Mouse (Mus musculus) embryonic facial prominence, embryonic 13.5 days (tissue): Measurements from ENCODE around the gene Ttc23. TPM values are rescaled to one million over a fixed set of nuclear protein-coding genes. Genes with fewer than 3 reads are reported as not detected.

Experiments used
- ATAC-seq: fragments of 200-750 bp; cut with Nextera tagmentation; 2 replicates; pipeline ENCODE4 v1.8.0; 2017; ENCODE audit warnings: low read depth; ENCODE audit not compliant: insufficient number of reproducible peaks, insufficient read depth, low FRiP score, low TSS enrichment
- H3K27ac ChIP-seq: fragments of 300-500 bp; sonication (generic); 2 replicates; pipeline ENCODE4 v1.5.1; 2015; ENCODE audit warnings: moderate library complexity, mild to moderate bottlenecking, inconsistent platforms
- H3K27me3 ChIP-seq: fragments of 300-500 bp; sonication (generic); 2 replicates; pipeline ENCODE4 v1.6.1; 2015; ENCODE audit warnings: mild to moderate bottlenecking, inconsistent platforms
- H3K36me3 ChIP-seq: fragments of 300-500 bp; sonication (generic); 2 replicates; pipeline ENCODE4 v1.6.1; 2015; ENCODE audit warnings: mild to moderate bottlenecking, inconsistent platforms
- H3K4me1 ChIP-seq: fragments of 300-500 bp; sonication (generic); 2 replicates; pipeline ENCODE4 v1.6.1; 2015; ENCODE audit warnings: inconsistent platforms
- H3K4me2 ChIP-seq: fragments of 300-500 bp; sonication (generic); 2 replicates; pipeline ENCODE4 v1.6.1; 2015; ENCODE audit warnings: moderate library complexity, mild to moderate bottlenecking, inconsistent platforms
- H3K4me3 ChIP-seq: fragments of 300-500 bp; sonication (generic); 2 replicates; pipeline ENCODE4 v1.5.1; 2015; ENCODE audit warnings: mild to moderate bottlenecking, inconsistent platforms
- H3K9ac ChIP-seq: fragments of 300-500 bp; sonication (generic); 2 replicates; pipeline ENCODE4 v1.6.1; 2015; ENCODE audit warnings: mild to moderate bottlenecking, inconsistent platforms
- H3K9me3 ChIP-seq: fragments of 300-500 bp; sonication (generic); 2 replicates; pipeline ENCODE4 v1.6.1; 2016; ENCODE audit warnings: inconsistent platforms
- WGBS: fragments of 180-500 bp; shearing (Covaris S2); methylation state at CpG from one replicate; pipeline ENCODE4 v1.1.7; 2015; ENCODE audit warnings: mixed read lengths; 5-methylcytosine and 5-hydroxymethylcytosine counted together
- polyA plus RNA-seq: library from polyadenylated mRNA; unstranded; fragments of >200 nt; fragmentation: Nextera tagmentation; extraction: Ambion mirVana; gene quantifications from 2 replicates; pipeline ENCODE4 v1.2.1, GENCODE M21; 2015

Ttc23 gene
- 44.9 and 45.3 TPM in 2 replicates for polyA plus RNA-seq

DNA sequence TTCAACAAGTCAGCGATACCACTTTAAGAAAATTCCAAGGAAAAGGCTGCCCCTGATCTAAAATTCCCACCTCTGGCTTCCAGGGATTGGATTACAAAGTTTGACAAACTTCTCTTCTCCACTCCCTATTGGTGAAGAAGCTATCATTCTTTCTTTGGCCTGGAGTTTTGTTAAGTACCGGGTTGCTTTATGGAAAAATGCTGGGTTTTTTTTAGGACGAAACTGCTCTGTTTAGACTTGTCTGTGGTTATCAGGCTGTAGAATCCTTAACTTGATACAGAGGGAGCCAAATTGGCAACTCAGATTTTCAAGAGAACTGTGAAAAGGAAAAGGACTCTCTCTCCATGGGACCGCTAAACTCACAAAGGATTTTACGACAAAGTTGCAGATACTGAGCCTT, at the start of gene Ttc23:
Ttc23 (plus strand) TSS at position 134 of the 400 bp plus-strand sequence.
- Histone ChIP-seq H3K9ac (peak within 1 kb of the TSS; percentile 94), H3K4me3 (peak within 1 kb of the TSS; percentile 80), H3K27me3 (no peaks in the 10 kb centered on the region), H3K9me3 (no peaks in the 10 kb centered on the region), H3K4me1 (peaks cover 52% of the 10 kb centered on the region), H3K27ac (peak within 1 kb of the TSS; percentile 95), H3K36me3 (no peaks in the 10 kb centered on the region), H3K4me2 (peak within 1 kb of the TSS; percentile 72)
- WGBS: 2% methylated on average over 5 of the region's 5 CpGs
- ATAC-seq: no peak

DNA sequence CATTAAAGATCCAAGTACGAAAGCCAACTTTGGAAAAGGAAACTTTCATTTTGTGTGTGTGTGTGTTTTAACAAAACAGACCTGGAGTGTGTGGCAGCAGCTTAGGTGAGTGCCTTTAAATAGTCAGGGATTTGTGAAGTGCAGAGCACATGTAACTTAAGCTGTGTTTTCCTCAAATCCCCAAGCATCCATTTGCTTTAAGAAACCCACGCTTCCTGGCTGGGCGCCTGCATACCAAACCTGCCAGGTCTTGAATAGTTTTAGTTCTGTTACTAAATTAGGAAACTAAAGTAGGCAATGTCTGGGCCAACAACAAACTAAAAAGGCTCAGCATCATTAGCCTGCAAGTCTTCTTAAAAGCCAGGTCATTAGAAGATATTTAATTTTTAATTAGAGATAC, 49.2 kb upstream of the Ttc23 start:
- ATAC-seq: no peak
- WGBS: 48% methylated on average over 3 of the region's 3 CpGs
- H3K9ac ChIP-seq: no peak overlapping the region
- peak overlapping the region; percentile 61 for H3K27ac ChIP-seq
- H3K4me2 ChIP-seq: no peak overlapping the region
- peaks cover 5% of the 10 kb centered on the region; the same call in 1 of the 2 replicates for H3K36me3 ChIP-seq
- peaks cover 15% of the 10 kb centered on the region for H3K4me1 ChIP-seq
- H3K4me3 ChIP-seq: no peak overlapping the region
- no peaks in the 10 kb centered on the region for H3K9me3 ChIP-seq
- no peaks in the 10 kb centered on the region for H3K27me3 ChIP-seq

DNA sequence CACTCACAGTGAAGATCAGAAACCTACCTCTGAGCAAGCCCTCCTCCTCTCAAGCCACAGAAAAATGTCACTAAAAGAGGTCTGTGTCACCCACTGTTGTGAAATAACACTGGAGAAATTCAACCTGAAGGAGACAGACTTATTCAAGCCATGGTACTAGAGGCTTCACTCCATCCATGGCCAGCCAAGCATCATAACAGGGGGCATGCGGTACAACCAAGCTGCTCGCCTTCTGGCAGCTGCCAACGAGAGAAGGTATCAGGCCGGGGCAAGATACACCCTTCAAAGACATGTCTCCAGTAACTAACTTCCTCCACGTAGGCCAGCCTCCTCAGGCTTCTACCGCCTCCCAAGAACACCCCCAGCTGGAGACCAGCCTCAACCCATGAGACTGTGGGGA, 42.1 kb upstream of the Ttc23 start:
- ATAC-seq: no peak
- H3K4me2 ChIP-seq: peak overlapping the region; percentile 16; the same call in 1 of the 2 replicates
- 62% methylated on average over 6 of the region's 6 CpGs for WGBS

DNA sequence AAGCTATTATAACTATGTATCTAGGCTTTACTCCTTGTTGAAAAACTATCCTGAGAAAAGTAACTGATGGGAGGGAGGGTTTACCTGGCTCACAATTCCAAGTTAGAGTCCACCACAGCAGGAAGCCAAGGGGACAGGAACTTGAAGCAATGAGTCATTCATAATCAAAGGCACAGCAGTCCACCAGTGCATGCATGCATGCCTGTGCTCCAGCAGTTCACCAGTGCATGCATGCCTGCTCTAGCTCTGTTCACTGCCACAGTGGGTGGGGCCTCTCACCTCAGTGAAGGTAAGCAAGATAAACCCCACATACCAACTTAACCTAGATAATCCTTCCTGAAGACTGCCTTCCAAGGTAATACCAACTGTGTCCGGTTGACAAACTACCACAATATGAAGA, 41.0 kb upstream of the Ttc23 start:
- WGBS: 67% methylated on average over 1 of the region's 1 CpGs
- H3K27ac ChIP-seq: 0 out of 2 replicates have a peak overlapping the region, but pooled peaks have one; percentile 5
- no peaks in the 10 kb centered on the region for H3K36me3 ChIP-seq
- H3K4me1 ChIP-seq: peaks cover 28% of the 10 kb centered on the region
- ATAC-seq: no peak
- no peaks in the 10 kb centered on the region for H3K9me3 ChIP-seq
- no peak overlapping the region for H3K9ac ChIP-seq
- no peak overlapping the region for H3K4me2 ChIP-seq
- H3K27me3 ChIP-seq: no peaks in the 10 kb centered on the region
- no peak overlapping the region for H3K4me3 ChIP-seq

More for the DNA sequence above, 42.1 kb upstream of the Ttc23 start:
- Histone ChIP-seq H3K9ac (no peak overlapping the region), H3K27ac (peak overlapping the region; percentile 85), H3K4me1 (peaks cover 28% of the 10 kb centered on the region), H3K36me3 (no peaks in the 10 kb centered on the region), H3K27me3 (no peaks in the 10 kb centered on the region), H3K9me3 (no peaks in the 10 kb centered on the region), H3K4me3 (no peak overlapping the region)

DNA sequence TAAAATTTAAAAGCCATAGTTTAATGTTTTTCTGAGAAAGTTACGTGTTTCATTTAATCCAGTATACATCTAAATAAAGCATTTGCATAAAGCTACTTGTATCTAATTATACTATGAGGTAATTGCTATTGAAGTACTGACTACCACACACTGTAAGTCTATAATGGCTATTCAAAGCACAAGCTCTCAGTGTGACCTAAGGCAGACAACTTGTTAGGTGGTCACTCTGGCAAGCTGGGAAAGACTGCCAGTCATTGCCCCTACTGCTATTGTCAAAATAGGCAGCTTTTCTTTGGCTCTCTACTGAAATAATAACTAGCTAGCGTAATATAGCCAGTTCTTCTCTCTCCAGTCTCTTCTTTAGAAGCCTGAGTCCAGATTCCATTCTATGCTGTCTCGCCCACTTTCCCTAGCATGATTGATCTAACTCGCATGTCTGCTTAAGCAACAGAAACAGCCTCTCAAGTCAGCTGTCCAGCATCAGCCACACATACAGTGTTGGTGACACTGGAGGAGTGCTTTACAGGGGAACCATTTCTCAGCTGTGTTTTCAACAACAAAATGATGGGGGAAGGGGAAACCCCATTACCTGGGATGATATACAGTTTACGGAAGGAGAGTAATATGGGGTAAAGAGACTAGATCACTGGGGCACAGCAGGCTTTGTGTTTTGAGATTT, 39.4 kb upstream of the Ttc23 start:
- Histone ChIP-seq H3K9ac (no peak overlapping the region), H3K36me3 (no peaks in the 10 kb centered on the region), H3K4me3 (no peak overlapping the region), H3K27ac (no peak overlapping the region), H3K27me3 (no peaks in the 10 kb centered on the region), H3K9me3 (no peaks in the 10 kb centered on the region), H3K4me2 (no peak overlapping the region), H3K4me1 (peaks cover 28% of the 10 kb centered on the region)
- 58% methylated on average over 5 of the region's 5 CpGs for WGBS
- no peak for ATAC-seq

DNA sequence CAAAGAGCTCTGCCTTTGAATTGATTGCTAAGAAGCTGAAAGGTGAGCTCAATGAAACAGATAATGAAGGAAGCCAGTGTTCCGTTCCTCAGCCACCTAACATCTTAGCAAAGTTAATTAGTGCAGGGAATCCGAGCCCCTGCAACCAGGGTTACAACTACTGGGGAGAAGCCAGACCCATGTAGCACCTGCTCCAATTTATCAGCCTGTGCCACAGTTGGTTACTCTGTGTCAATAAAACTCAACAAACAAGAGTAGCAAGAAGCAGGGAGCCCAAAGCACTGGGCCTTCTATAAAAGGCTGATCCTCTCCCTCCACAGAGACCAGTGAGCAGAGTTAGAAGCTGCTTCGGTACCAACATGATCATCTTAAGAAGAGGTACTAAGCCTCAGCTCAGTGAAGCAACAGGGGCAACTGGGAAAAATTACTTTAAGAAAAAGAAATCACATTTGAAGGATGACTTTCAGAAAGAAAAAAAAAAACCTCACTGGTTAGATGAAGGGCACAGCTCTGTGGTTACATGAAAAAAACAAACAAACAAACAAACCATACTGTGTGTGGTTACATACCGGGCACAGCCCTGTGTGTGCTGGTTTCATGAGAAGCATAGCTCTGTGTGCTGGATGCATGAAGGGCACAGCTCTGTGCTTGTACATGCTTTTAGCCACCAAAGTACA, 38.7 kb upstream of the Ttc23 start:
- no peak overlapping the region for H3K4me3 ChIP-seq
- WGBS: 36% methylated on average over 4 of the region's 4 CpGs
- ATAC-seq: no peak
- H3K36me3 ChIP-seq: no peaks in the 10 kb centered on the region
- peak overlapping the region; percentile 52 for H3K27ac ChIP-seq
- no peak overlapping the region for H3K9ac ChIP-seq
- no peaks in the 10 kb centered on the region for H3K27me3 ChIP-seq
- no peak overlapping the region for H3K4me2 ChIP-seq
- peaks cover 28% of the 10 kb centered on the region for H3K4me1 ChIP-seq
- no peaks in the 10 kb centered on the region for H3K9me3 ChIP-seq

DNA sequence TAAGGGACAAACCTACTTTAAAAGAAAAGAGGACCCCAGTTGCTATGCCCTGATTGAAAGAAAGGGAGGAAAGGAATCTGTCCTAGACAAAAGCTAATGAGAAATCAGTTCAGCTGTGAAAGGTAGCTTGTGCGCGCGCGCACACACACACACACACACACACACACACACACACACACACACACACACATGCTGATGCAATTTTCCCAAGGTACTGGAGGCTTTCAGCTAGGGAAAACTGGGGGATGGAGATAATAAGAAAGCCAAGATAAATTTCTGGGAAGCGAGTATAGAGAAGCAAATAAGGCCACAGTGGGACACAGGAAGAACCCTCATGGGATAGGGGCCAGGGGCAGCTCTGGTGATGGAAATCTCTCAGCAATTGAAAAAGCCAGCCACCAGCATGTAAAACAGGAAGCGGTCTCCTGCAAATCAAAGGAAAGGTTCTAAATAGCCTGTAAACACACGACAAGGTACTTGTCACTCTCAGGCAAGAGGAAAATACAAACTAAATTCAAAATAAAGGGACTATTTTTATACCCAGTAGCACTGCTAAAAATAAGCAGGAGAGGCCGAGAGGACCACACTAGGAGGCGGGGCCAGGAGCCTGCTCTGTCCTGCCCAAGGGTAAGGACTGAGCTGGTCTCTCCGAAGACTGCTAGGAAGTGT, 33.3 kb upstream of the Ttc23 start:
- no peaks in the 10 kb centered on the region for H3K36me3 ChIP-seq
- 57% methylated on average over 10 of the region's 10 CpGs for WGBS
- no peaks in the 10 kb centered on the region for H3K9me3 ChIP-seq
- peaks cover 20% of the 10 kb centered on the region for H3K4me1 ChIP-seq
- no peak overlapping the region for H3K4me2 ChIP-seq
- no peak overlapping the region for H3K4me3 ChIP-seq
- no peak for ATAC-seq
- no peak overlapping the region for H3K27ac ChIP-seq
- H3K9ac ChIP-seq: no peak overlapping the region
- H3K27me3 ChIP-seq: no peaks in the 10 kb centered on the region

DNA sequence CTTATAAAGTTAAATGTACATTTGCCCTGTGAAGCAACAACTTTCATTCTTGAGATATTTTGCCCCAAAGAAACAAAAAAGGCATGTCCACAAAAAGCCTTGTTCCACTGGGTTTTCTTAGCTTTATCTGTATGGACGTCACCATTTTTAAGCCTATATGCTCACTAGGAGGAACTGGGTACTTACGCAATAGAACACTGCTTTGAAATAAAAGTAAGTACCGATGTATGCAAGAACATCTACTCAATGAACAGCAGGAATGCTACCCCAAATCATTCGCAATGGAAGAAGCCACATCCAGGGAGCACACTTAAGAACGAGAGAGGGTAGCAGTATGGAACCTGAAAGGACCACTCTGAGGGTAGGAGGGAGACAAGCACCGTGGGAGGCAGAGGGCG, 32.7 kb upstream of the Ttc23 start:
- 88% methylated on average over 7 of the region's 7 CpGs for WGBS
- Histone ChIP-seq H3K27ac (no peak overlapping the region), H3K9ac (no peak overlapping the region), H3K4me3 (no peak overlapping the region), H3K36me3 (no peaks in the 10 kb centered on the region), H3K4me1 (peaks cover 19% of the 10 kb centered on the region), H3K9me3 (no peaks in the 10 kb centered on the region), H3K4me2 (no peak overlapping the region), H3K27me3 (no peaks in the 10 kb centered on the region)
- no peak for ATAC-seq

DNA sequence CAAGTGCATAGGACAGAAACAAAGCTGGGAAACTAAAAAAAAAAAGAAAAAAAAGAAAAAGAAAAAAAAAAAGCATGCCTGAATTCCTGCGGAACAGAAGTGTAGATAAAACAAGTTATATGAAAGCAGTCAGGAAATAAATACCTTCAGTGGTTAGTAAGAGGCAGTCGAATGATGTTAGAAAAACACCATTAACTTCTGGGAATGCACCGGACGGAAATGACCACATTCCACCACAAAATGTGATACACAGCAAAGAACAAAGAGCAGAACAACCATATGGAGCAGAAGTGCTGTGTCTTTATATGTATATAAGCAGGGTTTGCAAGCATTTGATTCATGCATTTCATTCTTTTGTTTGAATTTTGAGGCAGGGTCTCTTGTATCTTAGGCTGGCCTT, 30.3 kb upstream of the Ttc23 start:
- ATAC-seq: no peak
- peaks cover 19% of the 10 kb centered on the region for H3K4me1 ChIP-seq
- no peak overlapping the region for H3K9ac ChIP-seq
- H3K36me3 ChIP-seq: no peaks in the 10 kb centered on the region
- H3K27me3 ChIP-seq: no peaks in the 10 kb centered on the region
- no peak overlapping the region for H3K4me3 ChIP-seq
- H3K4me2 ChIP-seq: no peak overlapping the region
- H3K9me3 ChIP-seq: no peaks in the 10 kb centered on the region
- H3K27ac ChIP-seq: no peak overlapping the region
- 63% methylated on average over 4 of the region's 4 CpGs for WGBS

DNA sequence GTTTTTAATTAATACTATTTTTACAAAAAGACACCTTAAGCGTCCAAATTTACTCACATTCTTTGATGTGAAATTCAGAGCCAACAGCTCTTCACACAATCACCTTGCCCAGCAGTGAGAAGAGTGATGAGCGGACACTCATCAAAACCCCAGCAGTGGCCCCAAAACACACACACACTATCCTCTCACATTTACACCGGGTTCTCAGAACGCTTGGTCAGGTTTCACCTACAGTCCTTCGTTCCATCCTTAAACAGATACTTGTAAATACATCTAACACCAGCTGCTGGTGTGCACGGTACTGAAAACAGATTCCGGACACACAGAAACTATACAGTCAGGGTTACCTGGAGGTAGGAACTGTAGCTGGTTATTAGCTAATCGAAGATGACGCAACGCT, 29.6 kb upstream of the Ttc23 start:
- no peak for ATAC-seq
- Histone ChIP-seq H3K9ac (no peak overlapping the region), H3K27me3 (no peaks in the 10 kb centered on the region), H3K4me2 (no peak overlapping the region), H3K9me3 (no peaks in the 10 kb centered on the region), H3K4me1 (peaks cover 19% of the 10 kb centered on the region), H3K4me3 (no peak overlapping the region), H3K27ac (no peak overlapping the region), H3K36me3 (no peaks in the 10 kb centered on the region)
- WGBS: 88% methylated on average over 10 of the region's 10 CpGs

DNA sequence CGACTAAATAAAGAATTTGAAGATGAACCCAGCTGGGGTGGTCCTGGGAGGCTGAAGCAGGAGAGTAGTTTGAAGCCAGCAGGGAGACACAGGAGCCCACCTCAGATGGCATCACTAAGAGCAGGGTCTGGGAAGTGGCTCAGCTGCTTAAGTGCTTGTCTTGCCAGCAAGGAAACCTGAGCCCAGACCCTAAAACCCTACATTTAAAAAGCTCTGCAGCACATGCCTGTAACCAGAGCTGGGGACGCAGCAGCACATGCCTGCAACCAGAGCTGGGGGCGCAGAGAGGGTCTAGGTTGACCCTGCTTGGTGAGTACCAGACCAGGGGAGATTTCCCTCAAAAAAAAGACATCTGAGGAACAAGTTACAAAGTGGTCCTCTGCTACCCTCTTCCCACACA, 28.9 kb upstream of the Ttc23 start:
- Histone ChIP-seq H3K27ac (no peak overlapping the region), H3K4me2 (no peak overlapping the region), H3K9ac (no peak overlapping the region), H3K27me3 (no peaks in the 10 kb centered on the region), H3K9me3 (no peaks in the 10 kb centered on the region), H3K4me3 (no peak overlapping the region), H3K36me3 (no peaks in the 10 kb centered on the region), H3K4me1 (peaks cover 19% of the 10 kb centered on the region)
- no peak for ATAC-seq
- WGBS: 53% methylated on average over 3 of the region's 3 CpGs

DNA sequence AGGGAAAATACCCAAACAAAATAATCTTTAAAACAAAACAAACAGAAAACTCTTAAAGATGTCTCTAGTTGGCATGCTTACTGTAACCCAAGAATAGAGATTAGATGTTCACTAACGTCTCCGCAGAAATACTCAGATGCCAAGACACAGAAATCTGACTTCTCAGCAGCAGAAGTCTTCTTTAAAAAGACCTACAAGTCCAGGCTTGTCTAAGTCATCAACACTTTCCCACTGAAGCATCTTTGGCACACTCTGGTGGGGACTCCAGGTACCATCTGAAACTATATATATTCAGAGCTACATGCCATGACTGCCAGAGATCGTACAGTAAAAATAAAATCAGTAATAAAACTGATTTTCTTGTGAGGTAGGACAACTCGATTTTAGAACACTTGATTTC, 27.4 kb upstream of the Ttc23 start:
- 54% methylated on average over 4 of the region's 4 CpGs for WGBS
- no peak overlapping the region for H3K4me3 ChIP-seq

More for the DNA sequence above, 27.4 kb upstream of the Ttc23 start:
- H3K36me3 ChIP-seq: no peaks in the 10 kb centered on the region
- H3K4me2 ChIP-seq: no peak overlapping the region
- no peaks in the 10 kb centered on the region for H3K27me3 ChIP-seq
- no peak overlapping the region for H3K27ac ChIP-seq
- H3K9ac ChIP-seq: no peak overlapping the region
- H3K4me1 ChIP-seq: peaks cover 11% of the 10 kb centered on the region
- H3K9me3 ChIP-seq: no peaks in the 10 kb centered on the region
- ATAC-seq: no peak
